Mouse (Mus musculus): ENCODE data around the gene Rgsl1.

DNA sequence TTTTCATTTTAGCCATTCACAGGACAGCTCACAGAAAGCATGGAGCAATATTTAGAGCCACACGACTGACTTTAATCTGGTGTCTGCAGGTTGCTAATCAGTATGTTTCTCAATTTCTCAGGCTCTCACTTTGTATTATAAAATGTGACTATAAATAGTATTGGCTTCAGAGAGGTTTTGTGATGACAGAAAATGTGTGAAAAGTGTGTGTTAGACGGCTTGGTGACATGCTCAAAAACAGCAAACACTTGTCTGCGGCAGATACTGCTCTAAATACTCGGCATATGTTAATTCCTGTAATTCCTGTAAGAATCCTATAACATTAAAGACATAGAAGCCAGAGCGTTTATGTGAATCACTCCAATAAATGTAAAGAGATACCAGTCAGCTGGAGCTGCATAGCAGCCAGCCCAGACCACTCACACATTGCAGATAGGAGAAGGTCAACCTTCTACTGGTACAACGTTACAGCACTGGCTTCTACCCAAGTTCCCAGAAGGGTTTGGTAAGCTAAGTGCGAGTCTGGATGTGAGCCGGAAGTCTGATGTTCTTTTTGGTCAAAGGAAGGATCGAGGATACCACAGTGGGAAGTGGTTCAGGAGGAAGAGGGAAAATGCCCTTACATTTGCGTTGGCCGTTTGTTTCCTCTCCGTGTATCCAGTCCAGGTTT lies 95.9 kb downstream of the Rgsl1 start:
- TF ChIP-seq MAX (IDR thresholded peaks at IDR 0.05): no peak
- TF ChIP-seq CTCF (IDR thresholded peaks at IDR 0.05; ENCODE audit: control insufficient read depth, insufficient read depth, insufficient read length): no peak
